Mouse (Mus musculus) lung, embryonic 15.5 days (tissue): ENCODE data around the gene Nceh1. TPM values are rescaled to one million over a fixed set of nuclear protein-coding genes. Genes with fewer than 3 reads are reported as not detected.

ENCODE experiments used
- ATAC-seq: fragments of 200-750 bp; cut with Nextera tagmentation; 2 replicates; pipeline ENCODE4 v1.8.0; 2017; ENCODE audit warnings: moderate number of reproducible peaks, borderline replicate concordance; ENCODE audit not compliant: low FRiP score, low TSS enrichment; ENCODE audit errors: extremely low read depth
- H3K27ac ChIP-seq: fragments of 300-500 bp; sonication (generic); 2 replicates; pipeline ENCODE4 v1.5.1; 2015; ENCODE audit warnings: moderate library complexity, mild to moderate bottlenecking, inconsistent platforms
- H3K27me3 ChIP-seq: fragments of 300-500 bp; sonication (generic); 2 replicates; pipeline ENCODE4 v1.6.1; 2015; ENCODE audit warnings: inconsistent platforms
- H3K36me3 ChIP-seq: fragments of 300-500 bp; sonication (generic); 2 replicates; pipeline ENCODE4 v1.6.1; 2015; ENCODE audit warnings: inconsistent platforms
- H3K4me1 ChIP-seq: fragments of 300-500 bp; sonication (generic); 2 replicates; pipeline ENCODE4 v1.6.1; 2015; ENCODE audit warnings: inconsistent platforms
- H3K4me2 ChIP-seq: fragments of 300-500 bp; sonication (generic); 2 replicates; pipeline ENCODE4 v1.6.1; 2015; ENCODE audit warnings: inconsistent platforms, mild to moderate bottlenecking, moderate library complexity
- H3K4me3 ChIP-seq: fragments of 300-500 bp; sonication (generic); 2 replicates; pipeline ENCODE4 v1.5.1; 2015; ENCODE audit warnings: mild to moderate bottlenecking, inconsistent platforms
- H3K9ac ChIP-seq: fragments of 300-500 bp; sonication (generic); 2 replicates; pipeline ENCODE4 v1.6.1; 2015; ENCODE audit warnings: inconsistent platforms
- H3K9me3 ChIP-seq: fragments of 300-500 bp; sonication (generic); 2 replicates; pipeline ENCODE4 v1.6.1; 2016; ENCODE audit warnings: inconsistent platforms
- WGBS: fragments of 180-500 bp; shearing (Covaris S2); methylation state at CpG from one replicate; pipeline ENCODE4 v1.1.7; 2015; 5-methylcytosine and 5-hydroxymethylcytosine counted together
- polyA plus RNA-seq: library from polyadenylated mRNA; unstranded; fragments of >200 nt; fragmentation: Nextera tagmentation; extraction: Ambion mirVana; gene quantifications from 2 replicates; pipeline ENCODE4 v1.2.1, GENCODE M21; 2015

The Nceh1 gene
- polyA plus RNA-seq, 1 experiment from 2014 or later: 8.5 TPM

DNA sequence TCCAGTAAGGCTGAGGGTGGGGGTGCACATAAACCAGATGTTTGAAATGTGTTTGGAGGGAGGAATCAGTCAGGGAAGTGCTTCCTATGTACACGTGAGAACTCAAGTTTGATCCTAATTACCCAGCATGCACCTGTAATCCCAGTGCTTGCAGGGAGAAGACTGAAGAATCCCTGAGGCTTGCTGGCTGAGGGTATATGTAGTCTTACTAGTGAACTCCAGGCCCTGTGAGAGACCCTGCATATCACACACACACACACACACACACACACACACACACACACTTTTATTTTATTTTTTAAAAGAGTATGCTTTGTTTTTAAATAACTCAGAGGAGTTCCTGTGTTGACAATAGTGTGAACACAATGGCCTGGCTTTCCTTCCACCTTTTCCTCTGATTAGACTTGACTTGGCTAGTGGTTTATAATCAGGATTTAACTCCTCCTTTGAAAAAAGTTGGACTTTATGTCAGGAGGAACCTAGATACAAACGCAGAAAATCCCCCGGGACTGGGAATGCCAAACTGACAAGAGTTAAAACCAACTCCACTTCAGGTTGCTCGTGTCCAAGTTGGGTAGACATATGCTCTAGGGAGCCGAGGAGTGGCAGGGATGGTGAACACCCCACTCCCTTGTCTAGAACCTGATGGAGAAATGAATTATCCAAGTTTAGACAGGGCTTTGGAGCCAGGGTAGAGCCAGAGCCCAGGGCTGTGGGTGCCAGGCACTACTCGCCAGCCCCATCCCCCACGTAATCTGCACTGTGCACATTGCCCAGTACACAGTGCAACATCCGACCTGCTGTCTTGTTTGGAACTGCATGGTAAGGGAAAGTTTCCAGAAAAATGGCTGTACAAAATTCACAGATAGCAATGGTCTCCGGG, 138.1 kb downstream of the Nceh1 start:
- Histone ChIP-seq H3K27me3 (no peaks in the 10 kb centered on the region), H3K4me2 (no peak overlapping the region), H3K27ac (peak overlapping the region; percentile 78), H3K4me1 (peaks cover 6% of the 10 kb centered on the region; the same call in 1 of the 2 replicates), H3K36me3 (no peaks in the 10 kb centered on the region), H3K4me3 (no peak overlapping the region), H3K9me3 (no peaks in the 10 kb centered on the region), H3K9ac (no peak overlapping the region)
- 67% methylated on average over 9 of the region's 9 CpGs for WGBS
- ATAC-seq: peak; percentile 42; the same call in 1 of the 2 replicates

DNA sequence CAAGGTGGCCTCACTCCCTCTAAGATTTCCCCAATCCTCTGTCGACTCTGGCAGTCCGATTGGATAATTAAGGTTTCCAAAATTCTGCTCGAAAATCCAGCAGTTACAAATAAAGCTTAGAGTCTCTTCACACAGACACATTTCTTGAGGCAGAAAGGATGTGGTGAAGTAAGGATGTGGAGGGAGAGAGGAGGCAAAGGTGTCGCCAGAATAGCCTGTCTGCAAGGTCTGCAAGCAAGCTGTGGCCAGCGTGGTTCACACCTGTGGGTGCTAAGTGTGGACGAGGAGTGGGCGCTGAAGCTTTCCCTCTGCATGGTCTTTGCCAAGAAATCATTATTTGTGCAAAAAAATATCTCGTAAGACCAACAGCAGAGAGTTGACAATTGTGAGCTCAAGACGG, 139.8 kb downstream of the Nceh1 start:
- no peak overlapping the region for H3K27ac ChIP-seq
- H3K9me3 ChIP-seq: no peaks in the 10 kb centered on the region
- no peak for ATAC-seq
- no peak overlapping the region for H3K4me3 ChIP-seq
- H3K4me1 ChIP-seq: no peaks in the 10 kb centered on the region
- H3K4me2 ChIP-seq: no peak overlapping the region
- no peak overlapping the region for H3K9ac ChIP-seq
- no peaks in the 10 kb centered on the region for H3K36me3 ChIP-seq
- WGBS: 70% methylated on average over 9 of the region's 9 CpGs
- H3K27me3 ChIP-seq: no peaks in the 10 kb centered on the region

DNA sequence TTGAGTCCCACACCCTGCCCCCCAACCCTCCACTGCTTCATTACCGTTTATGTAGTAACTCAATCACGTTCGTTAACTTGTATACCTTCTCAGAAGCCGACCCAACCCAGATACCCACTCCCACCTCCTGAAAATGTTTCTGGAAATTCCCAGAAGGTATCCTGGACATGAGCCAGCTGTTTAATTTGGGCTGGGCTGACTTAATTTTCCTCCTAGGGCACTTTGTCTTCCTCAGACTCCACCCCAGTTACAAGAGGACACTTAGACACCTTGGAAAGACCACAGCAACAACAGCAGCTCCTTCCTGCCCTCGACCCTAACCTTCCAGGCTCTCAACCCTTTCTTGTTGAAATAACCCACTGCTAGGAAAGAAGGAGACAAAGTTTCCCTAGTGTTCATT, 140.8 kb downstream of the Nceh1 start:
- Histone ChIP-seq H3K36me3 (no peaks in the 10 kb centered on the region), H3K9ac (no peak overlapping the region), H3K27me3 (no peaks in the 10 kb centered on the region), H3K4me1 (no peaks in the 10 kb centered on the region), H3K4me3 (no peak overlapping the region), H3K27ac (peak overlapping the region; percentile 10; the same call in 1 of the 2 replicates), H3K4me2 (no peak overlapping the region), H3K9me3 (no peaks in the 10 kb centered on the region)
- no peak for ATAC-seq
- 36% methylated on average over 5 of the region's 5 CpGs for WGBS

DNA sequence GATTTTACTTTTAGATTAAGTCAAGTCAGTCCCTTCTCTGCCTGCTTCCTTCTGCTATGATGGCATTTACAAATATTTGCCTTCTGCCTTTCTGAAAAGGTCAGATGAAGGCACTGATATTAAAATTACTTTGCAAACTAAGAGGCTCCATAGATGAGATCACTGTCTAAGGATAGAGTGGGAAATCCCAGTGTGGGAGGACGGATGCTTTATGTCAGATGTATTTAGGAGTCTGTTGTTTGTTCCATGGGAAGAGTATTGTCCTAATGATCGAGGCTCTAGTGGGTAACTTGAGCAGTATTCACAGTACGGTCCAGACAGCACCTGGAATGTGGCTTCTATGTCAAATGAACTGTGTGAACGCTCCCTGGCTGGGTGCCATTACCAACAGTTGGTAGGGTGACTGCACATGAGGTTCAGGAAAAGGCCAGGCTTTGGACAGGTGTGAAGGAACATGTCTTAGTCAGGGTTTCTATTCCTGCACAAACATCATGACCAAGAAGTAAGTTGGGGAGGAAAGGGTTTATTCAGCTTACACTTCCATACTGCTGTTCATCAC, 143.9 kb downstream of the Nceh1 start:
- no peak for ATAC-seq
- WGBS: 38% methylated on average over 4 of the region's 4 CpGs

DNA sequence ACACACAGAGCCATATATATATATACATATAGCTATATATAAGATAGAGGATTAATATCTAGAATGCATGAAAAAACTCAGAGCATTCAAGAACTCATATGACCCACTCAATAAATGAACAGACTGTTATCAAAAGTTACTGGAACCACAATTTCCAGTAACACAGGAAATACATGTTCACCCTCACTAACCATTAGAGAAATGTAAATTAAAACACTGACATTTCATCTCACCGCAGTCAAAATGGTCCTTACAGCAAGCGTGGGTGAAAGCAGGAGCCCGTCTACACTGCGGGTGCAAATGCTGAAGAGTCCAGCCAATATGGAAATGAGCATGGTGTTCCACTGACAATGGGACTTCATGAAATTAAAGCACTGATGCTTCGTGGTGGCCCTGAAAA, 147.9 kb downstream of the Nceh1 start:
- no peak overlapping the region for H3K4me2 ChIP-seq
- 87% methylated on average over 5 of the region's 5 CpGs for WGBS
- H3K9me3 ChIP-seq: no peaks in the 10 kb centered on the region
- no peak overlapping the region for H3K4me3 ChIP-seq
- H3K4me1 ChIP-seq: no peaks in the 10 kb centered on the region
- no peak overlapping the region for H3K9ac ChIP-seq
- no peak for ATAC-seq
- no peaks in the 10 kb centered on the region for H3K27me3 ChIP-seq
- no peak overlapping the region for H3K27ac ChIP-seq
- H3K36me3 ChIP-seq: no peaks in the 10 kb centered on the region

More for the DNA sequence above, 143.9 kb downstream of the Nceh1 start:
- no peak overlapping the region for H3K4me2 ChIP-seq
- H3K27ac ChIP-seq: no peak overlapping the region
- H3K9ac ChIP-seq: no peak overlapping the region
- no peaks in the 10 kb centered on the region for H3K36me3 ChIP-seq
- H3K9me3 ChIP-seq: no peaks in the 10 kb centered on the region
- no peak overlapping the region for H3K4me3 ChIP-seq
- H3K27me3 ChIP-seq: no peaks in the 10 kb centered on the region
- H3K4me1 ChIP-seq: no peaks in the 10 kb centered on the region

Other genes with a start within 250 kb of the Nceh1 start
- gene Ect2, start 29.1 kb upstream of the Nceh1 start, polyA plus RNA-seq: 63.9 and 69.0 TPM in 2 replicates
- 2.5 and 3.0 TPM in 2 replicates for gene Tnfsf10, start 134.1 kb downstream of the Nceh1 start, polyA plus RNA-seq
- gene Ghsr, start 188.4 kb downstream of the Nceh1 start, polyA plus RNA-seq: not detected in 2 replicates